Mouse (Mus musculus) liver, embryonic 14.5 days (tissue): ENCODE measurements at regions not wholly inside any gene's neighbourhood (a gene's known extent, or its start where the extent isn't known, plus 50 kb on each side); places are given as distances from the start of the nearest gene placed in this dataset.

Source experiments
- ATAC-seq: fragments of 200-750 bp; cut with Nextera tagmentation; 2 replicates; pipeline ENCODE4 v1.8.0; 2017; ENCODE audit warnings: moderate number of reproducible peaks, mild to moderate bottlenecking, moderate library complexity; ENCODE audit not compliant: insufficient read depth
- DNase-seq, 3 experiments: peaks; one replicate each; pipeline ENCODE4 v3.0.0-alpha.2; 2012 to 2013; ENCODE audit warnings: low read depth in 3 of 3, low spot score in 3 of 3
- H3K27ac ChIP-seq: fragments of 300-500 bp; sonication (generic); 2 replicates; pipeline ENCODE4 v1.5.1; 2014; ENCODE audit warnings: moderate library complexity, mild to moderate bottlenecking, control low read depth, inconsistent platforms
- H3K27me3 ChIP-seq: fragments of 300-500 bp; sonication (generic); 2 replicates; pipeline ENCODE4 v1.6.1; 2014; ENCODE audit warnings: mild to moderate bottlenecking, low read length, moderate library complexity; ENCODE audit not compliant: control insufficient read depth, insufficient read depth
- H3K36me3 ChIP-seq: fragments of 300-500 bp; sonication (generic); replicated peaks from 2 replicates; pipeline ENCODE4 v1.6.1; 2014; ENCODE audit warnings: low read depth; ENCODE audit not compliant: control insufficient read depth, insufficient read depth
- H3K4me1 ChIP-seq, 2 experiments: fragments of 200-500 bp in 1 of 2; fragments of 300-500 bp in 1 of 2; sonication (generic) in 1 of 2; replicated peaks; 2 replicates each; pipeline ENCODE4 v1.6.1; 2012 to 2014; ENCODE audit warnings: antibody characterized with exemption in 1 of 2, inconsistent platforms in 1 of 2, low read length in 1 of 2; ENCODE audit not compliant: control insufficient read depth in 2 of 2, insufficient read depth in 2 of 2
- H3K4me2 ChIP-seq: fragments of 300-500 bp; sonication (generic); 2 replicates; pipeline ENCODE4 v1.6.1; 2014; ENCODE audit warnings: low read depth, mild to moderate bottlenecking, control low read depth, moderate library complexity
- H3K4me3 ChIP-seq, 2 experiments: fragments of 200-500 bp in 1 of 2; fragments of 300-500 bp in 1 of 2; sonication (generic) in 1 of 2; 2 replicates each; pipeline ENCODE4 v1.5.1; 2012 to 2014; ENCODE audit warnings: low read depth in 2 of 2, low read length in 2 of 2, mild to moderate bottlenecking in 2 of 2, control low read depth in 1 of 2, inconsistent platforms in 1 of 2, moderate library complexity in 1 of 2; ENCODE audit not compliant: insufficient read depth in 1 of 2
- H3K9ac ChIP-seq: fragments of 300-500 bp; sonication (generic); replicated peaks from 2 replicates; pipeline ENCODE4 v1.6.1; 2014; ENCODE audit warnings: mild to moderate bottlenecking, control low read depth, moderate library complexity
- H3K9me3 ChIP-seq: fragments of 300-500 bp; sonication (generic); 2 replicates; pipeline ENCODE4 v1.6.1; 2016; ENCODE audit warnings: low read length, mixed read lengths; ENCODE audit not compliant: control insufficient read depth
- CTCF ChIP-seq: IDR thresholded peaks from 2 replicates; pipeline ENCODE4 v1.5.1; 2016; ENCODE audit warnings: antibody characterized with exemption, low read depth, control low read depth
- EP300 ChIP-seq: IDR thresholded peaks from 2 replicates; pipeline ENCODE4 v1.6.1; 2016; ENCODE audit warnings: antibody characterized with exemption, low read depth
- WGBS: fragments of 180-500 bp; shearing (Covaris S2); extraction: QIAGEN DNeasy Blood & Tissue Kit; methylation state at CpG from one replicate; pipeline ENCODE4 v1.1.7; 2014; ENCODE audit not compliant: insufficient replicate concordance; 5-methylcytosine and 5-hydroxymethylcytosine counted together

- ATAC-seq (no peak), DNase-seq (no peak)
- Histone ChIP-seq H3K4me1 (no peaks in the 10 kb centered on the region), H3K4me2 (no peak overlapping the region), H3K27ac (no peak overlapping the region), H3K9ac (no peak overlapping the region), H3K4me3 (no peak overlapping the region), H3K36me3 (no peaks in the 10 kb centered on the region), H3K27me3 (no peaks in the 10 kb centered on the region), H3K9me3 (no peaks in the 10 kb centered on the region)
- 50% methylated on average over 1 of the region's 1 CpGs for WGBS
- no peak for TF ChIP-seq CTCF
These were observed 627.3 kb upstream of the Tmprss15 start for GRCm38 (mm10) chr16:79718230-79718629.

GRCm38 (mm10) chr16:79692444-79692843 is 601.5 kb upstream of the Tmprss15 start:
- TF ChIP-seq EP300 (no peak), CTCF (no peak)
- H3K9me3 ChIP-seq, result no peaks in the 10 kb centered on the region
- WGBS, result 54% methylated on average over 2 of the region's 2 CpGs
- H3K4me1 ChIP-seq, result no peaks in the 10 kb centered on the region
- DNase-seq, result no peak
- H3K27me3 ChIP-seq, result no peaks in the 10 kb centered on the region
- no peak overlapping the region for H3K4me3 ChIP-seq
- no peak overlapping the region for H3K9ac ChIP-seq
- H3K27ac ChIP-seq, result no peak overlapping the region
- no peak overlapping the region for H3K4me2 ChIP-seq
- no peaks in the 10 kb centered on the region for H3K36me3 ChIP-seq
- ATAC-seq, result no peak

- H3K9ac ChIP-seq, result no peak overlapping the region
- H3K4me3 ChIP-seq, result no peak overlapping the region
- ATAC-seq, result no peak
- H3K36me3 ChIP-seq, result no peaks in the 10 kb centered on the region
- DNase-seq, result no peak
- H3K27me3 ChIP-seq, result no peaks in the 10 kb centered on the region
- H3K9me3 ChIP-seq, result no peaks in the 10 kb centered on the region
- H3K4me1 ChIP-seq, result no peaks in the 10 kb centered on the region
- no peak for TF ChIP-seq CTCF
- no peak for TF ChIP-seq EP300
- no peak overlapping the region for H3K4me2 ChIP-seq
- 62% methylated on average over 6 of the region's 6 CpGs for WGBS
- H3K27ac ChIP-seq, result no peak overlapping the region
These were observed 560.4 kb upstream of the Tmprss15 start for GRCm38 (mm10) chr16:79651162-79651741.

- no peak for TF ChIP-seq EP300
- no peak for TF ChIP-seq CTCF
- Histone ChIP-seq H3K4me3 (no peak overlapping the region), H3K27me3 (no peaks in the 10 kb centered on the region), H3K9me3 (no peaks in the 10 kb centered on the region), H3K4me1 (no peaks in the 10 kb centered on the region), H3K36me3 (no peaks in the 10 kb centered on the region), H3K27ac (no peak overlapping the region), H3K9ac (no peak overlapping the region), H3K4me2 (no peak overlapping the region)
- ATAC-seq (no peak), DNase-seq (no peak)
- 60% methylated on average over 3 of the region's 3 CpGs for WGBS
These were observed 550.0 kb upstream of the Tmprss15 start for GRCm38 (mm10) chr16:79640898-79641297.

GRCm38 (mm10) chr16:79627139-79627538 is 536.2 kb upstream of the Tmprss15 start:
- TF ChIP-seq CTCF, result no peak
- TF ChIP-seq EP300, result no peak
- no peaks in the 10 kb centered on the region for H3K9me3 ChIP-seq
- no peak overlapping the region for H3K9ac ChIP-seq
- ATAC-seq (no peak), DNase-seq (no peak)
- H3K4me1 ChIP-seq, result no peaks in the 10 kb centered on the region
- 45% methylated on average over 1 of the region's 1 CpGs for WGBS
- no peaks in the 10 kb centered on the region for H3K27me3 ChIP-seq
- H3K4me3 ChIP-seq, result no peak overlapping the region
- no peaks in the 10 kb centered on the region for H3K36me3 ChIP-seq
- no peak overlapping the region for H3K27ac ChIP-seq
- H3K4me2 ChIP-seq, result no peak overlapping the region
